Mouse (Mus musculus): ENCODE results near the gene Abcb1b.
"Not testable (repeated sequence)": the region's sequence is repeated elsewhere in the genome, so short reads cannot be mapped to it uniquely, and the experiment has no call there.

Gene Abcb1b

GRCm38 (mm10) chr5:8863580-8864337 is 65.8 kb downstream of the Abcb1b start:
- no peak for DNase-seq (ENCODE audit: low read depth in 2 of 2, low spot score in 2 of 2)

GRCm38 (mm10) chr5:8865630-8866029 is 67.7 kb downstream of the Abcb1b start:
- DNase-seq (ENCODE audit: low read depth in 2 of 2, low spot score in 2 of 2), result not testable (repeated sequence)

GRCm38 (mm10) chr5:8866366-8866765 is 68.4 kb downstream of the Abcb1b start:
- DNase-seq (ENCODE audit: low read depth in 2 of 2, low spot score in 2 of 2), result no peak

GRCm38 (mm10) chr5:8868019-8868418 is 70.1 kb downstream of the Abcb1b start:
- no peak for DNase-seq (ENCODE audit: low read depth in 2 of 2, low spot score in 2 of 2)

GRCm38 (mm10) chr5:8872979-8873915 is 75.3 kb downstream of the Abcb1b start:
- no peak for DNase-seq (ENCODE audit: low read depth in 2 of 2, low spot score in 2 of 2)

GRCm38 (mm10) chr5:8877086-8877485 is 79.1 kb downstream of the Abcb1b start:
- DNase-seq (ENCODE audit: low read depth in 2 of 2, low spot score in 2 of 2), result no peak

GRCm38 (mm10) chr5:8877800-8878199 is 79.9 kb downstream of the Abcb1b start:
- DNase-seq (ENCODE audit: low read depth in 2 of 2, low spot score in 2 of 2), result no peak

- DNase-seq (ENCODE audit: low read depth in 2 of 2, low spot score in 2 of 2), result no peak
Observed at GRCm38 (mm10) chr5:8885837-8886236, 87.9 kb downstream of the Abcb1b start.

- DNase-seq (ENCODE audit: low read depth in 2 of 2, low spot score in 2 of 2), result peak; percentile 46 to 53
Observed at GRCm38 (mm10) chr5:8893300-8894103, 95.6 kb downstream of the Abcb1b start, which contains the start of gene Abcb4. Abcb4 (plus strand) TSS chr5:8893717.

- no peak for DNase-seq (ENCODE audit: low read depth in 2 of 2, low spot score in 2 of 2)
Observed at GRCm38 (mm10) chr5:8894104-8894425, 96.1 kb downstream of the Abcb1b start.

- no peak for DNase-seq (ENCODE audit: low read depth in 2 of 2, low spot score in 2 of 2)
Observed at GRCm38 (mm10) chr5:8894641-8895490, 96.9 kb downstream of the Abcb1b start.

- no peak for DNase-seq (ENCODE audit: low read depth in 2 of 2, low spot score in 2 of 2)
Observed at GRCm38 (mm10) chr5:8896198-8896597, 98.3 kb downstream of the Abcb1b start.

- DNase-seq (ENCODE audit: low read depth in 2 of 2, low spot score in 2 of 2), result no peak
Observed at GRCm38 (mm10) chr5:8898246-8898645, 100.3 kb downstream of the Abcb1b start.

GRCm38 (mm10) chr5:8901001-8901400 is 103.1 kb downstream of the Abcb1b start:
- no peak for DNase-seq (ENCODE audit: low read depth in 2 of 2, low spot score in 2 of 2)

- DNase-seq (ENCODE audit: low read depth in 2 of 2, low spot score in 2 of 2), result no peak
Observed at GRCm38 (mm10) chr5:8902141-8902817, 104.3 kb downstream of the Abcb1b start.

GRCm38 (mm10) chr5:8904539-8904938 is 106.6 kb downstream of the Abcb1b start:
- no peak for DNase-seq (ENCODE audit: low read depth in 2 of 2, low spot score in 2 of 2)

- DNase-seq (ENCODE audit: low read depth in 2 of 2, low spot score in 2 of 2), result peak; percentile 34
Observed at GRCm38 (mm10) chr5:8911567-8912198, 113.7 kb downstream of the Abcb1b start.

Measured in CD8-positive naive resting alpha-beta T cell, adult 2 months (primary cell).